Mouse (Mus musculus) hindbrain, postnatal 0 days (tissue): ENCODE measurements around the gene Gjc3. TPM values are rescaled to one million over a fixed set of nuclear protein-coding genes. Genes with fewer than 3 reads are reported as not detected.
"Not testable (repeated sequence)": the region's sequence is repeated elsewhere in the genome, so short reads cannot be mapped to it uniquely, and the experiment has no call there.

Experiments used
- ATAC-seq: fragments of 200-750 bp; cut with Nextera tagmentation; 2 replicates; pipeline ENCODE4 v1.8.0; 2017; ENCODE audit warnings: mild to moderate bottlenecking, moderate TSS enrichment, moderate library complexity
- DNase-seq: peaks from one replicate; pipeline ENCODE4 v3.0.0-alpha.2; 2015; ENCODE audit warnings: low spot score
- H3K27ac ChIP-seq: fragments of 300-500 bp; sonication (generic); 2 replicates; pipeline ENCODE4 v1.5.1; 2014; ENCODE audit warnings: mild to moderate bottlenecking
- H3K27me3 ChIP-seq: fragments of 300-500 bp; sonication (generic); 2 replicates; pipeline ENCODE4 v1.6.1; 2014; ENCODE audit warnings: low read length, mixed read lengths; ENCODE audit not compliant: insufficient read depth
- H3K36me3 ChIP-seq: fragments of 300-500 bp; sonication (generic); 2 replicates; pipeline ENCODE4 v1.6.1; 2014; ENCODE audit warnings: low read length, mixed read lengths; ENCODE audit not compliant: insufficient read depth
- H3K4me1 ChIP-seq: fragments of 300-500 bp; sonication (generic); 2 replicates; pipeline ENCODE4 v1.6.1; 2014; ENCODE audit warnings: antibody characterized with exemption, low read length, mixed read lengths; ENCODE audit not compliant: insufficient read depth
- H3K4me2 ChIP-seq: fragments of 300-500 bp; sonication (generic); 2 replicates; pipeline ENCODE4 v1.6.1; 2014; ENCODE audit warnings: low read depth, mild to moderate bottlenecking, low read length, moderate library complexity, mixed read lengths
- H3K4me3 ChIP-seq: fragments of 300-500 bp; sonication (generic); 2 replicates; pipeline ENCODE4 v1.5.1; 2014; ENCODE audit warnings: low read length
- H3K9ac ChIP-seq: fragments of 300-500 bp; sonication (generic); replicated peaks from 2 replicates; pipeline ENCODE4 v1.6.1; 2014; ENCODE audit warnings: mild to moderate bottlenecking, low read length, moderate library complexity, mixed read lengths
- H3K9me3 ChIP-seq: fragments of 300-500 bp; sonication (generic); 2 replicates; pipeline ENCODE4 v1.6.1; 2016; ENCODE audit warnings: low read length, mixed read lengths
- CTCF ChIP-seq: IDR thresholded peaks from 2 replicates; pipeline ENCODE4 v1.5.1; 2016; ENCODE audit warnings: antibody characterized with exemption, control low read depth, low read depth
- WGBS: fragments of 180-500 bp; shearing (Covaris S2); extraction: QIAGEN DNeasy Blood & Tissue Kit; methylation state at CpG from one replicate; pipeline ENCODE4 v1.1.7; 2014; 5-methylcytosine and 5-hydroxymethylcytosine counted together
- polyA plus RNA-seq: library from polyadenylated mRNA; unstranded; fragments of >200 nt; fragmentation: Nextera tagmentation; extraction: Ambion mirVana; gene quantifications from 2 replicates; pipeline ENCODE4 v1.2.1, GENCODE M21; 2015
- total RNA-seq: library from RNA; depleted of rRNA; stranded (reverse); fragments of >200 nt; gene quantifications from 2 replicates; pipeline ENCODE4 v1.2.3, GENCODE M21; 2014

Gene Gjc3
- total and polyA plus RNA-seq, 2 experiments from 2014 or later = 5.8 to 8.4 TPM

DNA sequence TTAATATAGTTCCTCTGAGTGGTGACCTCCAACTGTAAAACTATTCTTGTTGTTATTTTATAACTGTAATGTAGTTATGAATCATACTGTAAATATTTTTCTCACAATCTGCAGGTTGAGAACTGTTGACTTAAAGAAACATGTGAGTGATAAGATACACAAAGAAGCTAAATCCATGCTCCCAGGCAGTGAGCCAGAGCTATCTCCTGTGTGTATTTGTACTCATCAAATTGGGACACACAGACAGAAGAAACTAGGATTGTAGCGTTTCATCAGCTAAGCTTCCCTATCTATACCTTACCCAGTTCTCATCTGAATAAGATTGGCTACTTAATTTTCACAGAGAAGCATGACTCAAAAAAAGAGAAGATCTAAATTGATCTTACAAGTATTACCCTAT is 19.8 kb downstream of the Gjc3 start:
- H3K27me3 ChIP-seq = no peaks in the 10 kb centered on the region
- no peaks in the 10 kb centered on the region for H3K4me1 ChIP-seq
- TF ChIP-seq CTCF = no peak
- WGBS = 84% methylated on average over 1 of the region's 1 CpGs
- ATAC-seq (no peak), DNase-seq (no peak)
- H3K4me2 ChIP-seq = no peak overlapping the region
- no peak overlapping the region for H3K27ac ChIP-seq
- H3K9ac ChIP-seq = no peak overlapping the region
- no peaks in the 10 kb centered on the region for H3K36me3 ChIP-seq
- H3K9me3 ChIP-seq = no peaks in the 10 kb centered on the region
- H3K4me3 ChIP-seq = no peak overlapping the region

DNA sequence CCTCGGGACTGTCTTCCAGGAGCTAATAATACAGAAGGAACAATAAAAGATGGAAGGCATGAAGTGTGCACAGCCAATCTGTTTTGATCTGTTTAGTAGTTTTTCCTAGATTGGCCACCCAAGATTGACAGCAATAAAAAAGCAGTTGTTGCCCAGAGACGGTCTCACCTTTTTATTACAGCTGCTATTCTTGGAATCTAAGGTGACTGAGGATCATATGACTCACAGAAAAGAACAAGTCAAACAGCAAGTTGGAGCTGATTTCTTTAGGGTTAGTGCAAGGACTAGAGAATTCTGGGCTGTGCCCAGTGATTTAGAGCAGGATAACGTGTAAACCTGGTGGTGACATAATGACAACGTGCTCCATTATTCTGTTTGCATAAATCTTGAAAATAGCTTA is 21.9 kb downstream of the Gjc3 start:
- Histone ChIP-seq H3K27me3 (no peaks in the 10 kb centered on the region), H3K9me3 (no peaks in the 10 kb centered on the region), H3K4me1 (no peaks in the 10 kb centered on the region), H3K4me3 (no peak overlapping the region), H3K36me3 (no peaks in the 10 kb centered on the region), H3K9ac (no peak overlapping the region), H3K27ac (no peak overlapping the region), H3K4me2 (no peak overlapping the region)
- DNase-seq (no peak), ATAC-seq (no peak)
- 77% methylated on average over 4 of the region's 4 CpGs for WGBS
- no peak for TF ChIP-seq CTCF

DNA sequence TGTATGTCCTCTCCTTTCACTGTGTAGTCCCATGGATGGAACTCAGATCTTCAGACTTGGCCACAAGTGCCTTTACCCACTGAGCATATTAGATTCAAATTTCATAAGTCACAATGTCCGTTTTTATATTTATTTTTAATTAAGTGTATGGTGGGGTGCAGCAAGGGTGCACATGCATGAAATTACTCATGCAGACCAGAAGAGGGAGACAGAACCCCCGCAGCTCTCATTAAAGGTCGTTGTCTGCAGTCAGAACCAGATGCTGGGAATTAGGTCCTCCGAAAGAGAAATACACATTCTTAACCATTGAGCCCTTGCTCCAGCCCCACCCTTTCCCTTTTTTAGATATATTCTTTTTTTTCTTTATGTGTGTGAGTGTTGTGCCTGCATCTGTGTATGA is 25.7 kb downstream of the Gjc3 start:
- Histone ChIP-seq H3K27ac (no peak overlapping the region), H3K9me3 (no peaks in the 10 kb centered on the region), H3K9ac (no peak overlapping the region), H3K4me2 (no peak overlapping the region), H3K36me3 (no peaks in the 10 kb centered on the region), H3K4me3 (no peak overlapping the region), H3K27me3 (no peaks in the 10 kb centered on the region), H3K4me1 (no peaks in the 10 kb centered on the region)
- 71% methylated on average over 4 of the region's 4 CpGs for WGBS
- ATAC-seq (no peak), DNase-seq (no peak)
- TF ChIP-seq CTCF = no peak

- no peaks in the 10 kb centered on the region for H3K36me3 ChIP-seq
- no peak overlapping the region for H3K27ac ChIP-seq
These were observed 26.4 kb downstream of the Gjc3 start for GRCm38 (mm10) chr5:137936486-137936885.

GRCm38 (mm10) chr5:137933934-137934333 is 29.0 kb downstream of the Gjc3 start:
- not testable (repeated sequence) for H3K9ac ChIP-seq, H3K27ac ChIP-seq, H3K4me1 ChIP-seq, H3K27me3 ChIP-seq, H3K36me3 ChIP-seq, ATAC-seq, H3K4me2 ChIP-seq, DNase-seq, H3K4me3 ChIP-seq, H3K9me3 ChIP-seq
- 72% methylated on average over 2 of the region's 2 CpGs for WGBS

More at GRCm38 (mm10) chr5:137936486-137936885, 26.4 kb downstream of the Gjc3 start:
- WGBS = 93% methylated on average over 2 of the region's 2 CpGs
- no peaks in the 10 kb centered on the region for H3K4me1 ChIP-seq
- TF ChIP-seq CTCF = no peak
- no peak overlapping the region for H3K9ac ChIP-seq
- no peak overlapping the region for H3K4me3 ChIP-seq
- DNase-seq (no peak), ATAC-seq (no peak)
- H3K4me2 ChIP-seq = no peak overlapping the region
- H3K27me3 ChIP-seq = no peaks in the 10 kb centered on the region
- H3K9me3 ChIP-seq = no peaks in the 10 kb centered on the region

GRCm38 (mm10) chr5:137928439-137928838 is 34.5 kb downstream of the Gjc3 start:
- 83% methylated on average over 11 of the region's 11 CpGs for WGBS
- H3K36me3 ChIP-seq = no peaks in the 10 kb centered on the region
- no peaks in the 10 kb centered on the region for H3K4me1 ChIP-seq
- no peak for ATAC-seq
- no peak for TF ChIP-seq CTCF
- no peaks in the 10 kb centered on the region for H3K27me3 ChIP-seq
- no peak overlapping the region for H3K9ac ChIP-seq
- no peak overlapping the region for H3K4me2 ChIP-seq
- DNase-seq = no peak
- no peaks in the 10 kb centered on the region for H3K9me3 ChIP-seq
- H3K27ac ChIP-seq = no peak overlapping the region
- no peak overlapping the region for H3K4me3 ChIP-seq

DNA sequence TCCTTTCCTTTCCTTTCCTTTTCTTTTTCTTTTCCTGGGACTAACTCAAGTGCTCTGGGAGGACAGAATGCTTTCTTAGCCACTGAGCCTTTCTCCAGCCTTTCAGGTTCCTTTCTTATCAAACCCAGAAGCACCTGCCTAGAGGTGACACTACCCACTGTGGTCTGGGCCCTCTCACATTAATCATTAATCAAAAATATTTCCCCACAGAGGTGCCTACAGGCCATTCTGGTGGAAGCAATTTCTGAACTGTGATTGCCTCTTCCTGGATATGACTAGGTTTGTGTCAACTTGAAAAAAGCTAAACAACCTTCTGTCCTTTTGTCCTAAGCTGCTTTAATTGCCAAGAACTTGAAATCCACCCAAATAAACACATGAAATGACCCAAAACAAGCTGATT is 40.7 kb downstream of the Gjc3 start:
- Histone ChIP-seq H3K36me3 (no peaks in the 10 kb centered on the region), H3K4me1 (no peaks in the 10 kb centered on the region), H3K9ac (no peak overlapping the region), H3K4me3 (no peak overlapping the region), H3K27ac (no peak overlapping the region), H3K9me3 (no peaks in the 10 kb centered on the region), H3K4me2 (no peak overlapping the region), H3K27me3 (no peaks in the 10 kb centered on the region)
- DNase-seq (no peak), ATAC-seq (no peak)
- no peak for TF ChIP-seq CTCF
